ENCODE assay signal across 8 mouse cellular contexts in the genomic region with DNA sequence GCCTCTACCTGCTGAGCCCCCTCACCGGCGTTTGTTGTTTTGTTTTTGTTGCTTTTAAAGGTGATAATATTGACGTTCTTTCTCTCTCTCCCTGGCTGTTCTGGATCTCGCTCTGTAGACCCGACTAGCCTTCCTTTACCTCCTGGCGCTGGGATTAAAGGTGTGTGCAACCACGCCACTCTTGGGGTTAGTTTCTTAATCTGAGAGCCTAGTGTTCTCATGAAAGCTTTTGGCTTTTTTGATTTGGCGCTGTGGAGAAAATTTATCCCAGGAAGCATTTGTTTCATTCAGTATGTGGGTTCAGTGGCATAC. TPM values are rescaled to one million over a fixed set of nuclear protein-coding genes. Genes with fewer than 3 reads are reported as not detected.
DNase-seq lines count a peak whose midpoint lies in the region; ATAC-seq and TF ChIP-seq lines count a peak whose summit lies in the region.

No protein-coding gene starts in this region.

- intact Hi-C loops in left cerebral cortex, postnatal 4 days (cut with DNase I), result no loop called here

- H3K4me2 ChIP-seq in hindbrain, postnatal 0 days (ENCODE audit: low read depth, low read length), result peak overlapping the region; percentile 95
- H3K4me2 ChIP-seq in neural tube, embryonic 13.5 days, result peak overlapping the region; percentile 96

- no peak for DNase-seq in lung, adult 2 months
- no peak for DNase-seq in lung, postnatal 4 days
- no peak for DNase-seq in hindbrain, postnatal 0 days (ENCODE audit: low spot score)
- DNase-seq in right cerebral cortex, postnatal 4 days, result no peak
- DNase-seq in embryo, embryonic 11 days, result no peak
- DNase-seq in left cerebral cortex, postnatal 4 days, result no peak

- TF ChIP-seq POLR2A in lung, adult 2 months (IDR thresholded peaks at IDR 0.05; ENCODE audit: borderline replicate concordance, extremely low read depth, low read depth, low read length), result no peak

- 0% methylated on average over 8 of the region's 8 CpGs for WGBS in lung, adult 2 months
- 0% methylated on average over 8 of the region's 8 CpGs for WGBS in hindbrain, postnatal 0 days
- 0% methylated on average over 8 of the region's 8 CpGs for whole genome bisulfite sequencing in neural tube, embryonic 13.5 days

- peak overlapping the region; percentile 84 for H3K27ac ChIP-seq in brown adipose tissue, adult 24 weeks (replicated peaks; ENCODE audit: low read depth, low read length)
- H3K27ac ChIP-seq in hindbrain, postnatal 0 days, result peak overlapping the region; percentile 65
- H3K27ac ChIP-seq in neural tube, embryonic 13.5 days (replicated peaks), result no peak overlapping the region

- no peak for TF ChIP-seq CTCF in lung, adult 2 months (IDR thresholded peaks at IDR 0.05; ENCODE audit: insufficient read depth, low read length)
- no peak for TF ChIP-seq CTCF in hindbrain, postnatal 0 days (IDR thresholded peaks at IDR 0.05; ENCODE audit: low read depth)

- H3K9ac ChIP-seq in hindbrain, postnatal 0 days (replicated peaks; ENCODE audit: low read length), result peak overlapping the region; percentile 75
- peak overlapping the region; percentile 78 for H3K9ac ChIP-seq in neural tube, embryonic 13.5 days

- no peaks in the 10 kb centered on the region for H3K9me3 ChIP-seq in hindbrain, postnatal 0 days (ENCODE audit: low read length)
- H3K9me3 ChIP-seq in neural tube, embryonic 13.5 days, result no peaks in the 10 kb centered on the region

- no peaks in the 10 kb centered on the region for H3K27me3 ChIP-seq in hindbrain, postnatal 0 days (ENCODE audit: insufficient read depth, low read length)
- no peaks in the 10 kb centered on the region for H3K27me3 ChIP-seq in neural tube, embryonic 13.5 days

- no peak for ATAC-seq in hindbrain, postnatal 0 days
- no peak for ATAC-seq in neural tube, embryonic 13.5 days (ENCODE audit: low read depth)

- H3K4me3 ChIP-seq in lung, adult 2 months (replicated peaks; ENCODE audit: extremely low read depth, low read depth, low read length), result peak overlapping the region; percentile 91
- H3K4me3 ChIP-seq in brown adipose tissue, adult 24 weeks (ENCODE audit: insufficient read depth, low read depth, low read length), result peak overlapping the region; percentile 95
- H3K4me3 ChIP-seq in hindbrain, postnatal 0 days (ENCODE audit: low read length), result peak overlapping the region; percentile 97
- peak overlapping the region; percentile 75 for H3K4me3 ChIP-seq in neural tube, embryonic 13.5 days

- no peaks in the 10 kb centered on the region for H3K36me3 ChIP-seq in hindbrain, postnatal 0 days (ENCODE audit: insufficient read depth, low read length)
- no peaks in the 10 kb centered on the region for H3K36me3 ChIP-seq in neural tube, embryonic 13.5 days

- H3K4me1 ChIP-seq in lung, adult 2 months (ENCODE audit: control insufficient read depth, insufficient read depth, low read length), result peaks cover 2% of the 10 kb centered on the region; the same call in 1 of the 2 replicates
- H3K4me1 ChIP-seq in brown adipose tissue, adult 24 weeks (ENCODE audit: control insufficient read depth, insufficient read depth, insufficient read length, low read length), result peaks cover 11% of the 10 kb centered on the region
- H3K4me1 ChIP-seq in hindbrain, postnatal 0 days (ENCODE audit: insufficient read depth, low read length), result peaks cover 3% of the 10 kb centered on the region; the same call in 1 of the 2 replicates
- H3K4me1 ChIP-seq in neural tube, embryonic 13.5 days (replicated peaks), result peaks cover 34% of the 10 kb centered on the region

RNA-seq across cellular contexts. Expression of gene Katna1, which starts 0.7 kb away (rescaled TPM):
- 2.0 and 4.6 TPM in 2 replicates for polyA plus RNA-seq in lung, adult 2 months (2012; rRNA removed)
- polyA plus RNA-seq in brown adipose tissue, adult 24 weeks (2012; ENCODE audit: insufficient read depth, insufficient read length, missing spikeins), result 33.3 and 54.1 TPM in 2 replicates
- 5.2 and 11.2 TPM in 2 replicates for total RNA-seq in hindbrain, postnatal 0 days (2014; rRNA removed)
- 18.6 and 26.0 TPM in 2 replicates for polyA plus RNA-seq in hindbrain, postnatal 0 days (2015; fragmentation: Nextera tagmentation; extraction: Ambion mirVana)
- polyA plus RNA-seq in neural tube, embryonic 13.5 days (2015; fragmentation: Nextera tagmentation; extraction: Ambion mirVana), result 36.8 and 43.7 TPM in 2 replicates
- 10 to 100 TPM; 19.2 to 20.9 TPM for total RNA-seq in left cerebral cortex, postnatal 4 days (2021)

RNA-seq across cellular contexts. Expression of gene Lats1, which starts 45.4 kb away (rescaled TPM):
- 10.5 and 13.1 TPM in 2 replicates for polyA plus RNA-seq in lung, adult 2 months (2012; rRNA removed)
- 11.2 and 13.1 TPM in 2 replicates for polyA plus RNA-seq in brown adipose tissue, adult 24 weeks (2012; ENCODE audit: insufficient read depth, insufficient read length, missing spikeins)
- total RNA-seq in hindbrain, postnatal 0 days (2014; rRNA removed), result 39.2 and 41.0 TPM in 2 replicates
- polyA plus RNA-seq in hindbrain, postnatal 0 days (2015; fragmentation: Nextera tagmentation; extraction: Ambion mirVana), result 5.7 and 7.1 TPM in 2 replicates
- 9.8 and 9.9 TPM in 2 replicates for polyA plus RNA-seq in neural tube, embryonic 13.5 days (2015; fragmentation: Nextera tagmentation; extraction: Ambion mirVana)
- total RNA-seq in left cerebral cortex, postnatal 4 days (2021), result 10 to 100 TPM; 66.7 to 67.4 TPM

RNA-seq across cellular contexts. Expression of gene Pcmt1, which starts 45.5 kb away (rescaled TPM):
- polyA plus RNA-seq in lung, adult 2 months (2012; rRNA removed), result 19.4 and 25.2 TPM in 2 replicates
- 37.1 and 42.8 TPM in 2 replicates for polyA plus RNA-seq in brown adipose tissue, adult 24 weeks (2012; ENCODE audit: insufficient read depth, insufficient read length, missing spikeins)
- total RNA-seq in hindbrain, postnatal 0 days (2014; rRNA removed), result 65.7 and 72.7 TPM in 2 replicates
- polyA plus RNA-seq in hindbrain, postnatal 0 days (2015; fragmentation: Nextera tagmentation; extraction: Ambion mirVana), result 188 and 202 TPM in 2 replicates
- 184 and 187 TPM in 2 replicates for polyA plus RNA-seq in neural tube, embryonic 13.5 days (2015; fragmentation: Nextera tagmentation; extraction: Ambion mirVana)
- 10 to 100 TPM; 92.1 to 99.3 TPM for total RNA-seq in left cerebral cortex, postnatal 4 days (2021)

RNA-seq across cellular contexts. Expression of gene Nup43, which starts 59.2 kb away (rescaled TPM):
- polyA plus RNA-seq in lung, adult 2 months (2012; rRNA removed), result 3.0 and 4.3 TPM in 2 replicates
- polyA plus RNA-seq in brown adipose tissue, adult 24 weeks (2012; ENCODE audit: insufficient read depth, insufficient read length, missing spikeins), result 5.9 and 6.7 TPM in 2 replicates
- total RNA-seq in hindbrain, postnatal 0 days (2014; rRNA removed), result 10.2 and 11.6 TPM in 2 replicates
- 20.2 and 20.9 TPM in 2 replicates for polyA plus RNA-seq in hindbrain, postnatal 0 days (2015; fragmentation: Nextera tagmentation; extraction: Ambion mirVana)
- polyA plus RNA-seq in neural tube, embryonic 13.5 days (2015; fragmentation: Nextera tagmentation; extraction: Ambion mirVana), result 35.1 and 35.7 TPM in 2 replicates
- 10 to 100 TPM; 12.6 to 14.7 TPM for total RNA-seq in left cerebral cortex, postnatal 4 days (2021)
